Mouse (Mus musculus) liver, adult 2 months (tissue): ENCODE data around the gene Tnnt1. TPM values are rescaled to one million over a fixed set of nuclear protein-coding genes. Genes with fewer than 3 reads are reported as not detected.

Source experiments
- DNase-seq: peaks from one replicate; pipeline ENCODE4 v3.0.0-alpha.2; 2011; ENCODE audit warnings: low read depth, low spot score; ENCODE audit errors: extremely low read depth
- H3K27ac ChIP-seq: fragments of 200-500 bp; replicated peaks from 2 replicates; pipeline ENCODE4 v1.5.1; 2012; ENCODE audit warnings: low read depth, mild to moderate bottlenecking, control low read depth, inconsistent platforms, low read length; ENCODE audit not compliant: insufficient read depth
- H3K27me3 ChIP-seq: fragments of 200-500 bp; 2 replicates; pipeline ENCODE4 v1.6.1; 2012; ENCODE audit warnings: mild to moderate bottlenecking, moderate library complexity, low read length, inconsistent platforms; ENCODE audit not compliant: control insufficient read depth, insufficient read depth
- H3K36me3 ChIP-seq: fragments of 200-500 bp; 2 replicates; pipeline ENCODE4 v1.6.1; 2012; ENCODE audit warnings: low read length, inconsistent platforms; ENCODE audit not compliant: control insufficient read depth, insufficient read depth
- H3K4me1 ChIP-seq: fragments of 200-500 bp; 2 replicates; pipeline ENCODE4 v1.6.1; 2011; ENCODE audit warnings: low read length; ENCODE audit not compliant: control insufficient read depth, insufficient read depth
- H3K4me3 ChIP-seq: fragments of 200-500 bp; 2 replicates; pipeline ENCODE4 v1.5.1; 2011; ENCODE audit warnings: low read depth, mild to moderate bottlenecking, control low read depth, low read length, moderate library complexity; ENCODE audit not compliant: insufficient read depth
- H3K79me2 ChIP-seq: fragments of 200-500 bp; 2 replicates; pipeline ENCODE4 v1.6.1; 2012; ENCODE audit warnings: inconsistent platforms, mild to moderate bottlenecking, low read length, moderate library complexity; ENCODE audit not compliant: control insufficient read depth, insufficient read depth
- H3K9ac ChIP-seq: fragments of 200-500 bp; 2 replicates; pipeline ENCODE4 v1.6.1; 2012; ENCODE audit warnings: low read depth, mild to moderate bottlenecking, control low read depth, inconsistent platforms, low read length
- CTCF ChIP-seq: fragments of 200-500 bp; IDR thresholded peaks from 2 replicates; pipeline ENCODE4 v1.5.1; 2011; ENCODE audit warnings: low read depth, low read length, control low read depth
- POLR2A ChIP-seq: fragments of 200-500 bp; IDR thresholded peaks from 2 replicates; pipeline ENCODE4 v1.6.1; 2011; ENCODE audit warnings: low read length, control low read depth; ENCODE audit not compliant: insufficient read depth; ENCODE audit errors: extremely low read depth
- WGBS: fragments of 180-500 bp; shearing (Covaris S2); methylation state at CpG from one replicate; pipeline ENCODE4 v1.1.7; 2018; 5-methylcytosine and 5-hydroxymethylcytosine counted together
- polyA plus RNA-seq: library from polyadenylated mRNA; depleted of rRNA; stranded (reverse); fragments of >200 nt; gene quantifications from 2 replicates; pipeline ENCODE4 v1.2.3, GENCODE M21; 2012
- total RNA-seq: library from RNA; depleted of rRNA; stranded (reverse); fragments of >200 nt; gene quantifications from 2 replicates; pipeline ENCODE4 v1.2.3, GENCODE M21; 2014

Tnnt1 gene
- total and polyA plus RNA-seq, 2 experiments: 0.61 to 2.9 TPM

- no peaks in the 10 kb centered on the region for H3K27me3 ChIP-seq
- no peaks in the 10 kb centered on the region for H3K36me3 ChIP-seq
- H3K27ac ChIP-seq: peak overlapping the region; percentile 90
- H3K79me2 ChIP-seq: peaks cover 27% of the 10 kb centered on the region
- peak; percentile 97 for DNase-seq
- TF ChIP-seq POLR2A: no peak
- no peak for TF ChIP-seq CTCF
- H3K4me3 ChIP-seq: peak overlapping the region; percentile 40; the same call in 1 of the 2 replicates
- peaks cover 10% of the 10 kb centered on the region for H3K4me1 ChIP-seq
- WGBS: 8% methylated on average over 14 of the region's 14 CpGs
- H3K9ac ChIP-seq: no peak overlapping the region
Measured at GRCm38 (mm10) chr7:4502421-4503090, 13.6 kb downstream of the Tnnt1 start.

- peaks cover 10% of the 10 kb centered on the region for H3K4me1 ChIP-seq
- H3K27me3 ChIP-seq: no peaks in the 10 kb centered on the region
- H3K36me3 ChIP-seq: no peaks in the 10 kb centered on the region
- H3K4me3 ChIP-seq: peak within 1 kb of the TSS; percentile 97
- peaks cover 27% of the 10 kb centered on the region for H3K79me2 ChIP-seq
- H3K27ac ChIP-seq: peak within 1 kb of the TSS; percentile 90
- 1% methylated on average over 62 of the region's 62 CpGs for WGBS
- peak within 1 kb of the TSS; percentile 91 for H3K9ac ChIP-seq
- TF ChIP-seq CTCF: no peak
- peak; percentile 45; the same call in 1 of the 2 replicates for TF ChIP-seq POLR2A
- peak; percentile 86 for DNase-seq
Measured at GRCm38 (mm10) chr7:4501558-4502397, 14.4 kb downstream of the Tnnt1 start, which contains the start of gene Ppp1r12c. Ppp1r12c (minus strand) TSS chr7:4501680.

- Histone ChIP-seq H3K9ac (peak overlapping the region; percentile 91), H3K36me3 (no peaks in the 10 kb centered on the region; the same call in 1 of the 2 replicates), H3K4me1 (peaks cover 10% of the 10 kb centered on the region), H3K27ac (peak overlapping the region; percentile 20), H3K79me2 (peaks cover 32% of the 10 kb centered on the region), H3K4me3 (peak overlapping the region; percentile 97), H3K27me3 (no peaks in the 10 kb centered on the region)
- WGBS: under 1% methylated on average over 52 of the region's 52 CpGs
- no peak for TF ChIP-seq CTCF
- TF ChIP-seq POLR2A: no peak
- peak; percentile 24 for DNase-seq
Measured at GRCm38 (mm10) chr7:4500892-4501471, 15.2 kb downstream of the Tnnt1 start.

GRCm38 (mm10) chr7:4499034-4499433, 17.1 kb downstream of the Tnnt1 start:
- Histone ChIP-seq H3K4me3 (no peak overlapping the region), H3K4me1 (peaks cover 10% of the 10 kb centered on the region), H3K36me3 (no peaks in the 10 kb centered on the region; the same call in 1 of the 2 replicates), H3K9ac (0 out of 2 replicates have a peak overlapping the region, but pooled peaks have one; percentile 1), H3K27me3 (no peaks in the 10 kb centered on the region), H3K79me2 (peaks cover 32% of the 10 kb centered on the region), H3K27ac (no peak overlapping the region)
- no peak for DNase-seq
- WGBS: 89% methylated on average over 4 of the region's 4 CpGs
- no peak for TF ChIP-seq CTCF
- no peak for TF ChIP-seq POLR2A

- DNase-seq: peak; percentile 19
- H3K4me3 ChIP-seq: no peak overlapping the region
- WGBS: 59% methylated on average over 9 of the region's 9 CpGs
- no peak for TF ChIP-seq POLR2A
- no peak for TF ChIP-seq CTCF
- peaks cover 32% of the 10 kb centered on the region for H3K79me2 ChIP-seq
- no peak overlapping the region for H3K9ac ChIP-seq
- no peaks in the 10 kb centered on the region for H3K27me3 ChIP-seq
- no peaks in the 10 kb centered on the region; the same call in 1 of the 2 replicates for H3K36me3 ChIP-seq
- no peak overlapping the region for H3K27ac ChIP-seq
- peaks cover 10% of the 10 kb centered on the region for H3K4me1 ChIP-seq
Measured at GRCm38 (mm10) chr7:4498251-4498650, 17.9 kb downstream of the Tnnt1 start.
